Mouse (Mus musculus) embryonic fibroblast, embryonic 13.5 days (primary cell): ENCODE measurements around the gene Slc31a1. TPM values are rescaled to one million over a fixed set of nuclear protein-coding genes. Genes with fewer than 3 reads are reported as not detected.

ENCODE experiments used
- H3K27ac ChIP-seq: 2 replicates; pipeline ENCODE4 v1.5.1; 2012; ENCODE audit warnings: low read length, control low read depth, inconsistent platforms; ENCODE audit not compliant: insufficient read depth
- H3K4me1 ChIP-seq: 2 replicates; pipeline ENCODE4 v1.6.1; 2011; ENCODE audit warnings: low read length; ENCODE audit not compliant: control insufficient read depth, insufficient read depth
- H3K4me3 ChIP-seq: 2 replicates; pipeline ENCODE4 v1.5.1; 2011; ENCODE audit warnings: mild to moderate bottlenecking, control low read depth, low read length; ENCODE audit not compliant: insufficient read depth
- CTCF ChIP-seq: IDR thresholded peaks from 2 replicates; pipeline ENCODE4 v1.5.1; 2011; ENCODE audit warnings: mild to moderate bottlenecking, control low read depth, low read length, moderate library complexity, borderline replicate concordance; ENCODE audit not compliant: insufficient read depth
- POLR2A ChIP-seq: IDR thresholded peaks from 2 replicates; pipeline ENCODE4 v1.6.1; 2011; ENCODE audit warnings: low read depth, mild to moderate bottlenecking, control low read depth, low read length, moderate library complexity
- polyA plus RNA-seq: library from polyadenylated mRNA; stranded (reverse); fragments of >200 nt; gene quantifications from 2 replicates; pipeline ENCODE4 v1.2.4, GENCODE M21; 2011; ENCODE audit warnings: low read depth; ENCODE audit not compliant: missing spikeins, insufficient read length

The Slc31a1 gene
- polyA plus RNA-seq, 1 experiment, result 46.7 TPM

DNA sequence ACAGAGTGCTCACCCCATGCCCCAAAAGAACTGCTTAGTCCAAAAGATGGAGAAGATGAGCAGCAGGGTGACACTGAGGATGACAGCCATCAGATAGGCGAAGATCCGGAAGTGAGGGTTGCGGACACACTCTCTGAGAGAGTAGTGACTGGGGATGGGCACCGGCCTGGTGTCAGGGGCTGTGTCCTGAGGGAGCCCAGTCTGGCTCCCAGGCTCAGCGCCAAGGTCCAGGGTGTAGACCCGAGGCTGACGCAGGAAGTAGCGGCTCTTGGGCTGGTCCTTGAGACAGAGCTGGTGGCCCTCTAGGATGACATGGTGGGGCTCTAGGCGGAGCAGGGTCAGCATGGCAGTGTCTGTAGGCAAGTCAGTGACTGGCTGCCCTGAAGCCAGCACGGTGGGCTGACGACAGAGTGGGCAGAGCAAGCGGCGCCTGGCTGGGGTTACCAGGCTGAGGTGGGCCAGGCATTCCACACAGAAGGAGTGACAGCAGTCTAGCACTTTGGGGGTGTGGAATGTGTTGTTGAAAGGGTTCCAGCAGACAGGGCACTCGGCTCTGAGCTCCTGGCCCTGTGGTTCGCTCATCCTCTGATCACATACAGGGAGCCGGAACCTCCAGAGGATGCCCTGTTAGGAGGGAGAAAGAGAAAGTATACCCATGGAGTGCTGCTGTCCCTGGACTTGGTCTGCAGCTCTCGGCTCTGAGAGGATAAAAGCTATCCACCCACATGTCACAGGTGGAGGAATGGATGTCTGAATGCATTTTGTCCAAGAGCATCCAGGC, 67.6 kb downstream of the Slc31a1 start:
- no peaks in the 10 kb centered on the region for H3K4me1 ChIP-seq
- TF ChIP-seq CTCF (no peak), POLR2A (no peak)

GRCm38 (mm10) chr4:62429616-62430015, 69.1 kb downstream of the Slc31a1 start:
- H3K4me3 ChIP-seq, result no peak overlapping the region
- TF ChIP-seq CTCF (no peak), POLR2A (no peak)
- no peak overlapping the region for H3K27ac ChIP-seq
- H3K4me1 ChIP-seq, result no peaks in the 10 kb centered on the region; the same call in 1 of the 2 replicates

More for the DNA sequence above, 67.6 kb downstream of the Slc31a1 start:
- Histone ChIP-seq H3K27ac (no peak overlapping the region), H3K4me3 (no peak overlapping the region)

GRCm38 (mm10) chr4:62430678-62431077, 70.2 kb downstream of the Slc31a1 start:
- no peak overlapping the region for H3K4me3 ChIP-seq
- TF ChIP-seq CTCF (no peak), POLR2A (no peak)
- H3K4me1 ChIP-seq, result no peaks in the 10 kb centered on the region; the same call in 1 of the 2 replicates
- H3K27ac ChIP-seq, result no peak overlapping the region

GRCm38 (mm10) chr4:62431522-62431921, 71.0 kb downstream of the Slc31a1 start:
- H3K4me1 ChIP-seq, result no peaks in the 10 kb centered on the region; the same call in 1 of the 2 replicates
- H3K4me3 ChIP-seq, result no peak overlapping the region
- TF ChIP-seq CTCF (no peak), POLR2A (no peak)
- H3K27ac ChIP-seq, result no peak overlapping the region

DNA sequence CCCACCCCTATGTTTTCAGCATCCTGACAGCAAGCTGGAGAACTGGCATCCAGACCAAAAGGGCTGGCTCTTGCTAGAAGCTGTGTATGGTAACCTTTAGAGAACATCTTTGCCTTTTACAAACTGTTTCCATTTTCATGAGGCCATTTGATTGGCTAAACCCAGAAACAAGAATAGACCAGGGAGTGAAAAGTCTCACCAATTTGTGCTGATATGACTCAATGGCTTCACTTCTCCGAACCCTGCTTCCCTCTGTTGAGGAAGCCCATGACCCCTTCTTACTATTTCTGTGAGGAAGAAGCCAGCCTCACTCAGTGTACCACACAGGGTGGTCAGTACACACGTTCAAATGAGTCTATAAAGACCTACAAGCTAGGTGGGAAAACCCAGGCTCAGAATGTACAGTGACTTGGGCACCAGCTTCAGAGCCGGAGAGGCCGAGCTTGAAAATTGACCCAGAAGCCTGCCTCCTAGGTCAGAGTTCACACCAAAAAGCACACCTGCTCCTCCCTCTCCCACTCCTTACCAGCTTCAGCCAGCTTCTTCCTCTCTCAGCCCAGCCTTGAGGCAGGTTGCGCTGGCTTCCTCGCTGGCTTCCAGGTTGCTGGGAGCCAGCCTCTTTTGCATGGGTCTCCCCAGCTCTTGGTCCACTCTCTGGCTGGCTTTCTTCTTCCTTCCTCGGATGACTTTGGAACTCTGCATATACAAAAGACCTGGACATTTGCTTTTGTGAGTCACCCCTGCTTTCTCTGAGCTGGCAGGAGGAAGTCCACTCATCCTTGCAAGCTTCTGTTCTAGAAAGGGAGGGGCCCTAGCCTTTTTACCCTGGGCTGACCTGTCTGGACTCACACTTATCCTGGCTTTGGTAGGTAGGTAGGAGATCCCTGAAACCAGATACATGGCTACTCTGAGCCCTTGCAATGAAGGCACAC, 73.7 kb downstream of the Slc31a1 start:
- Histone ChIP-seq H3K4me1 (no peaks in the 10 kb centered on the region; the same call in 1 of the 2 replicates), H3K4me3 (no peak overlapping the region), H3K27ac (no peak overlapping the region)
- TF ChIP-seq POLR2A (no peak), CTCF (no peak)

DNA sequence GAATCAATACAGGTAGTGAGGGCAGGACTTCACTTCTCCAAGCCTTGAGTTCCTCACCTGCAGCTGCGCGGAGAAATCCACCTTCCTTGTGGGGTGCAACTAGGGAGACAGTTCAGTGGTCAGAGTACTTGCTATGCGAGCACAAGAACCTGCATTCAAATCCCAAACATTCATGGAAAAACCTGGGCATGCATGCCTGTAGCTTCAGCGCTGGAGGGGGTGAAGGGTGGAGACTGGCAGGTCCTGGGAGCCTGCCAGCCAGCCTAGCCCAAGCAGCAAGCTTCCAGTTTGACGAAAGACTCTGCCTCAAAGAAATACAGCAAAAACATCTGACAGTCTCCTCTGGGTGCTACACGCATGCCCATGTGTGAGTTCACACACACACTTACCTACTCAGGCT, 74.6 kb downstream of the Slc31a1 start, which contains the start of gene Rnf183:
Rnf183 (minus strand) TSS at position 172 of the 400 bp plus-strand sequence.
- H3K4me1 ChIP-seq, result no peaks in the 10 kb centered on the region; the same call in 1 of the 2 replicates
- no peak for TF ChIP-seq POLR2A
- H3K4me3 ChIP-seq, result no peak within 1 kb of the TSS
- no peak within 1 kb of the TSS for H3K27ac ChIP-seq

DNA sequence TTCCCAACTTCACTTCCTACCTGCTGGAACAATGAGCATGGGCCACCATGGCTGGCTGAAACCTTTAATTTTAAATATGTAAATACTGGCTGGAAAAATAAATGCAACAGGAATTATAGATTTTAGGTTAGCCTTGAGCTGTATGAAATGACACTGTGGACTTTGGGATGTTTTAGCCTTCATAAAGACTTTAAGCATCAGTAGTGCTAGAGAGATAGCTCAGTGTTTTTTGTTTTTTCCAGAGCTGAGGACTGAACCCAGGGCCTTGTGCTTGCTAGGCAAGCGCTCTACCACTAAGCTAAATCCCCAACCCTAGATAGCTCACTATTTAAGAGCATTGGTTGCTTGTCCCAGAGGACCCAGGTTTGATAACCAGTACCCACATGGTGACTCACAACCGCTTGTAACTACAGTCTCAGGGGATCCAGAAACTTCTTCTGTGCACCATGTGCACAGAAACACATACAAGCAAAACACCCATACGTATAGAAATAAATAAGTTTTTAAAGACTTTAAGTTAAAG, 76.8 kb downstream of the Slc31a1 start:
- TF ChIP-seq CTCF, result no peak
- no peak overlapping the region for H3K4me3 ChIP-seq
- no peak overlapping the region for H3K27ac ChIP-seq
- H3K4me1 ChIP-seq, result peaks cover 3% of the 10 kb centered on the region

DNA sequence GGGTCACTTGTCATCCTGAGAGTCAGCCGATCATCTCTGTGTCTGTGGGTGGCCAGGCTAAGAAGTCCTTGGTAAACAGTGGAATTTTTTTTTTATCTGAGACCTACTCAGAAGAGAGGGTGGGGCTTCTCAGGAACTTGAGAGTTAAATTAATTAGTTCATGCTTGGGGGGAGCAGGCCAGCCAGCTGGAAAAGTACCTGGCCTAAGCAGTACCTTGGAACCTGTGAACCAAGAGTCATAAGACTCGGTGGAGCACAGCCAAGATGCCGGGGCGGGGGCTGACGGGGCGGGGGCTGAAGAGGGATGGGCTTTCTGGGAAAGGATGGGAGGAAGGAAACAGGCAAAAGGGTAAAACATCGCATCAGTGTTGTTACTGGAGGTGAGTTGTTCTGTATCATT, 77.3 kb downstream of the Slc31a1 start:
- no peak overlapping the region for H3K4me3 ChIP-seq
- no peak overlapping the region for H3K27ac ChIP-seq
- peaks cover 3% of the 10 kb centered on the region for H3K4me1 ChIP-seq
- TF ChIP-seq POLR2A (no peak), CTCF (no peak)

DNA sequence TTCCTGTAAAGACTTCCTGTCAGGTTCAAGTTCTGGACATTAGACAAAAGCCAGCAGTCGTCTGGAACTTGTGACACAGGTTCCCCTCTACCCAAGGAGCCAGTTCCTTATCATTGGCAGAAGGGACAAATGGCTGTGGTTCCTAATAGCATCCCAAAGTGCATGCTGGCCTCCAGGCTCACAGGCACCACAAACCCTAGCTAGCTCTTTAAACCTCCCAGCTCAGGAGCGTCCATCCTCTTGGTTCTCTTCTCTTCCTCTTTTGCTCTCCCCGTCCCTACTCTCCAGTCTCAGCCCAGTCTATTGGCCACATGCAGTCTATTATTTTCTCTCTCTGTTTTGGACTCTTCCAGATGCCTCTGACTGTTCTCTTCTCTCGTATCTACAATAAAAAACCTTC, 79.3 kb downstream of the Slc31a1 start:
- Histone ChIP-seq H3K27ac (no peak overlapping the region), H3K4me3 (no peak overlapping the region), H3K4me1 (peaks cover 3% of the 10 kb centered on the region)
- no peak for TF ChIP-seq CTCF
- no peak for TF ChIP-seq POLR2A
